Mouse (Mus musculus) telencephalon, adult 2 months (tissue): Measurements from ENCODE around the gene Shtn1.

Source experiments
- DNase-seq: peaks from one replicate; pipeline ENCODE4 v3.0.0-alpha.2; 2011; ENCODE audit warnings: low read depth, low spot score

Shtn1 gene

GRCm38 (mm10) chr19:58970826-58971225 lies 105.1 kb downstream of the Shtn1 start:
- no peak for DNase-seq

- DNase-seq, result no peak
Observed at GRCm38 (mm10) chr19:58968731-58969506, 107.0 kb downstream of the Shtn1 start.

GRCm38 (mm10) chr19:58963011-58963410 lies 112.9 kb downstream of the Shtn1 start:
- no peak for DNase-seq

GRCm38 (mm10) chr19:58954779-58955178 lies 121.1 kb downstream of the Shtn1 start:
- DNase-seq, result no peak

- no peak for DNase-seq
Observed at GRCm38 (mm10) chr19:58952236-58952635, 123.7 kb downstream of the Shtn1 start.

GRCm38 (mm10) chr19:58951521-58951920 lies 124.4 kb downstream of the Shtn1 start:
- no peak for DNase-seq

- no peak for DNase-seq
Observed at GRCm38 (mm10) chr19:58945959-58946358, 129.9 kb downstream of the Shtn1 start.

GRCm38 (mm10) chr19:58942841-58943828 lies 132.8 kb downstream of the Shtn1 start, which contains the start of the genes Eno4 and Hspa12a:
Gene Eno4, plus strand, starts transcription at chr19:58943425.
Gene Hspa12a, minus strand, starts transcription at chr19:58943654.
- DNase-seq, result peak; percentile 91

GRCm38 (mm10) chr19:58933062-58933461 lies 142.8 kb downstream of the Shtn1 start:
- DNase-seq, result no peak

GRCm38 (mm10) chr19:58931081-58931800 lies 144.7 kb downstream of the Shtn1 start:
- no peak for DNase-seq
